Mouse (Mus musculus) small intestine, adult 2 months (tissue): Measurements from ENCODE around the gene Pla2g12b.

Experiments used
- CTCF ChIP-seq: fragments of 200-500 bp; IDR thresholded peaks from 2 replicates; pipeline ENCODE4 v1.5.1; 2012; ENCODE audit warnings: low read depth, mild to moderate bottlenecking, control low read depth, inconsistent platforms, low read length, moderate library complexity, mixed read lengths; ENCODE audit not compliant: insufficient replicate concordance, insufficient read length; ENCODE audit errors: extremely low read depth
- POLR2A ChIP-seq: fragments of 200-500 bp; IDR thresholded peaks from 2 replicates; pipeline ENCODE4 v1.6.1; 2012; ENCODE audit warnings: low read depth, mild to moderate bottlenecking, control low read depth, inconsistent platforms, low read length, moderate library complexity

- no peak for TF ChIP-seq CTCF
- TF ChIP-seq POLR2A: no peak
Observed at GRCm38 (mm10) chr10:59389652-59390051, 13.8 kb upstream of the Pla2g12b start.
